Mouse (Mus musculus) brain, adult 10 weeks (tissue): ENCODE results near the gene Prpf3. TPM values are rescaled to one million over a fixed set of nuclear protein-coding genes. Genes with fewer than 3 reads are reported as not detected.

ENCODE experiments used
- polyA plus RNA-seq: library from polyadenylated mRNA; stranded (reverse); fragments of 350-450 nt; fragmentation: Illumina TruSeq; extraction: RNeasy Lipid Tissue Mini Kit (QIAGEN cat#74804); gene quantifications from one replicate; pipeline ENCODE4 v1.2.3, GENCODE M21; 2015; ENCODE audit warnings: low read depth, low replicate concordance

The Prpf3 gene
- 25.4 TPM for polyA plus RNA-seq

GRCm38 (mm10) chr3:95855502-95856089, at the start of gene Prpf3:
Gene Prpf3 (minus strand): TSS chr3:95855885.

DNA sequence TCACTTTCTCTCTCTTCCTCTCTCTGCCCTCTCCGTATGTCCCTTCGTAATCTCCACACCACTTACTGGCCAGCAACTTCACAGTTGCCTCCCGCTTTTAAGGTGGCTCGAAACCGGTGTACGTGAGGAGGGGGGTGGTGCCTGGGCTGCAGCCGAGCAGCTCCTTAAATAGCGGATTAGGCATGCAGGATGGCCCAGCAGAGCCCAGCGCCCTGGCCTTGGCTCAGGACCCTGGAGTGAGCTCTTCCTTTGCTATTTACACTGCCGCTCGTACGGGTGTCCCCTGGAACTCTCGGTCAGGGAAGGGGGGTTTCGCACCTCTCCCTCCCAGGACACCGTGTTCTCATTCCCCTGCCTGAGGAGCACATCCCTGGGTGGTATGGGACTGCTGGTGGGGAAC, 48.9 kb upstream of the Prpf3 start, which contains the start of gene Car14:
Car14 (minus strand) TSS at position 124 of the 400 bp plus-strand sequence.

GRCm38 (mm10) chr3:95893606-95894316, 38.1 kb upstream of the Prpf3 start, which contains the start of gene Aph1a:
Gene Aph1a (plus strand): TSS chr3:95893969.

GRCm38 (mm10) chr3:95891211-95892065, 35.8 kb upstream of the Prpf3 start, which contains the start of gene BC028528:
Gene BC028528 (minus strand): TSS chr3:95892005.

GRCm38 (mm10) chr3:95881979-95882815, 26.5 kb upstream of the Prpf3 start, which contains the start of gene Ciart:
Gene Ciart (minus strand): TSS chr3:95882251.

DNA sequence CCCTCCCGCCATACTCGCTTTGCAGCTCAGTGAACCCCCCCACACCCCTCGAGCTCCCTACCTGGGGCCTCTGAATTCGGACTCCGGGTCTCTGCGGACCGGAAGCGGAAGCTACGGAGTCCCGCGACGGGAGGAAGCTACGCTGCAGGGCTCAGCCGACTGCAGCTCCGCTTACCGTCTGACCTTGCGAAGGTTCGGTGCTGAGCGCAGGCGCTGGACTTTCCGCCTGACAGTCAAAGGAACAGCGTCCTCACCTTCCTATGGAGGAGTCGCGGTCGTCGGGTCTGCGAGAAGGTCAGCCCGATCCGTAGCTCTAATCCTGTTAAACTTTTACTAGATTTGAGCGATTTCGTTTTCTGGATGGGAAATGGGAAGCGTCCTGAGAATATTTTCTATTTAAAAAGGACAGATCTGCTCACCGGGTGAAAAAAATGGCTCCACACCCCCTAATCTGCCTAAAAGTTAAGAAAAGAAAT, 15.7 kb upstream of the Prpf3 start, which contains the start of gene Mrps21:
Mrps21 (minus strand) TSS at position 128 of the 476 bp plus-strand sequence.

GRCm38 (mm10) chr3:95818571-95819288, 37.0 kb downstream of the Prpf3 start, which contains the start of gene Rprd2:
Gene Rprd2 (minus strand): TSS chr3:95818863.

Other genes starting within 250 kb of the Prpf3 start
- gene Ensa, start 230.9 kb downstream of the Prpf3 start, polyA plus RNA-seq = 489 TPM
- gene Mcl1, start 197.1 kb downstream of the Prpf3 start, polyA plus RNA-seq = 55.3 TPM
- gene Adamtsl4, start 168.0 kb downstream of the Prpf3 start, polyA plus RNA-seq = 5.2 TPM
- 7.9 TPM for gene Ecm1, start 116.3 kb downstream of the Prpf3 start, polyA plus RNA-seq
- gene Tars2, start 95.7 kb downstream of the Prpf3 start, polyA plus RNA-seq = 30.4 TPM
- 21.0 TPM for gene Rprd2, start 37.0 kb downstream of the Prpf3 start, polyA plus RNA-seq
- gene Mrps21, start 15.6 kb upstream of the Prpf3 start, polyA plus RNA-seq = 282 TPM
- gene Ciart, start 26.4 kb upstream of the Prpf3 start, polyA plus RNA-seq = 21.2 TPM
- gene BC028528, start 36.1 kb upstream of the Prpf3 start, polyA plus RNA-seq = 11.2 TPM
- gene Aph1a, start 38.1 kb upstream of the Prpf3 start, polyA plus RNA-seq = 72.2 TPM
- 23.3 TPM for gene Car14, start 48.8 kb upstream of the Prpf3 start, polyA plus RNA-seq
- 78.9 TPM for gene Anp32e, start 73.4 kb upstream of the Prpf3 start, polyA plus RNA-seq
- gene Plekho1, start 140.1 kb upstream of the Prpf3 start, polyA plus RNA-seq = 74.5 TPM
- 46.0 TPM for gene Vps45, start 202.6 kb upstream of the Prpf3 start, polyA plus RNA-seq
- gene Otud7b, start 248.6 kb upstream of the Prpf3 start, polyA plus RNA-seq = 20.0 TPM